Mouse (Mus musculus) 3T3-L1 (cell line): ENCODE data around the gene Pcnx4.
A peak's percentile ranks its signal among the peaks of the same experiment; 100 is the strongest.

Experiments used
- DNase-seq: peaks from one replicate; pipeline ENCODE4 v3.0.0-alpha.2; 2015; ENCODE audit warnings: low read depth, low spot score

Gene Pcnx4

GRCm38 (mm10) chr12:72594001-72594400 is 57.8 kb downstream of the Pcnx4 start:
- no peak for DNase-seq

GRCm38 (mm10) chr12:72598731-72599130 is 62.5 kb downstream of the Pcnx4 start:
- peak; percentile 5 for DNase-seq

GRCm38 (mm10) chr12:72612053-72612452 is 75.9 kb downstream of the Pcnx4 start:
- DNase-seq, result no peak

GRCm38 (mm10) chr12:72620856-72621255 is 84.7 kb downstream of the Pcnx4 start:
- DNase-seq, result no peak

GRCm38 (mm10) chr12:72621441-72621840 is 85.3 kb downstream of the Pcnx4 start:
- no peak for DNase-seq

- DNase-seq, result no peak
These were observed 86.8 kb downstream of the Pcnx4 start for GRCm38 (mm10) chr12:72622853-72623496.

- DNase-seq, result no peak
These were observed 92.6 kb downstream of the Pcnx4 start for GRCm38 (mm10) chr12:72628751-72629150.
